Mouse (Mus musculus) E14TG2a.4 (cell line): ENCODE data around the gene Ciita.

Experiments used
- CTCF ChIP-seq: conservative IDR thresholded peaks from 2 replicates; pipeline ENCODE4 v1.5.1; 2014; ENCODE audit warnings: low read length
- POU5F1 ChIP-seq: IDR thresholded peaks from 2 replicates; pipeline ENCODE4 v1.6.1; 2014; ENCODE audit warnings: low read length, borderline replicate concordance

DNA sequence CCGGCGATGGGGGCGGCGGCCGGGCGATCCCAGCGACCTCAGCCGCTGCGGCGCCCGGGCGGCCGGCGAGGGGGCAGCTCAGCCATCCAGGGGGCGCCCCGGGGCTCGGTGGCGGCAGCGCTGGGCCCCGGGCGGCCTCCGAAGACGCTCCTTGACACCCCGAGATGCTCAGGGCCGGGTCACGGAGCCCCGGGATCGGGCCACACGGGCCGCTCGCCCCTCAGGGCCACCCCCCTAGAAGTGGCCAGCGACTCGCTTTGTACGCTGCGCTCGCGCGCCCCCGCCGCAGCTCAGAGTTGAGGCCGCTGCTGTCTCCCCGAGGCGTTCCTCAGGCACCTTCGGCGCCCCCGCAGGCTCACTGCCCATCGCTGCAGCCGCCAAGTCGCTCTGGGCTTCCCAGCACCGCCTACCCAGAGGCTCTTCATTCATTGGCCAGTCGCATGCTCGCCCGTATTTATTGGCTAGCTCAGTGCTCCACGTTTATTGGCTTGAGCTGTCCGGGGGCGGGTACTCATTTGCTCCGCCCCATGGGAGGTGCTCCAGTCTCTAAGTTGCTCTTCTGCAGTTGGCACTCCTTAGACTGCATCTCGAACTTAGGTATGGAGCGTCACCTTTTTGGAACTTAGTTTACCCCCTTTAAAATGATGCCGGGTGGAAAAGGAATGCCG, 63.0 kb downstream of the Ciita start, which contains the start of gene Dexi:
- TF ChIP-seq CTCF = no peak
- TF ChIP-seq POU5F1 = no peak
